Mouse (Mus musculus) retina, postnatal 7 days (tissue): ENCODE measurements around the gene Zfp811.

ENCODE experiments used
- DNase-seq: peaks from one replicate; pipeline ENCODE4 v3.0.0-alpha.2; 2012; ENCODE audit warnings: low read depth, low spot score

The Zfp811 gene

DNA sequence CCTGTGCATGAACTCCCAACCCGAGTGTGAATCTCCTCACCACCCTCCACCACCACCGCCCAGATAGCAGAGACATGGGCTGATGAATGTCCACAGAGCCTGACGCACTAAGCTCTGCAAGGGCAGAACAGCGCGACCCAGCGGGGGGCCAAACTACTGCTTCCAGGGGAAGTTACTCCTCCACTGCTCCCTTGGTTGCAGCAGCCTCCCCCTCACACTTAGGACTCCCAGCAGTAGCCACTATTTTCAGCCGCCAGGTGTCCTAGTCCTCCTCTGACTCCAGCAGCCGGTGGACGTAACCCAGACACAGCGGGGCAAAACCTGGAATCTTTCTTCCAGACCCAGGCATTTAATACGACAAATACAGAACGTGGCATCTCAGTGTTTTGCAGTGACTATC is 56.1 kb downstream of the Zfp811 start:
- DNase-seq = no peak

DNA sequence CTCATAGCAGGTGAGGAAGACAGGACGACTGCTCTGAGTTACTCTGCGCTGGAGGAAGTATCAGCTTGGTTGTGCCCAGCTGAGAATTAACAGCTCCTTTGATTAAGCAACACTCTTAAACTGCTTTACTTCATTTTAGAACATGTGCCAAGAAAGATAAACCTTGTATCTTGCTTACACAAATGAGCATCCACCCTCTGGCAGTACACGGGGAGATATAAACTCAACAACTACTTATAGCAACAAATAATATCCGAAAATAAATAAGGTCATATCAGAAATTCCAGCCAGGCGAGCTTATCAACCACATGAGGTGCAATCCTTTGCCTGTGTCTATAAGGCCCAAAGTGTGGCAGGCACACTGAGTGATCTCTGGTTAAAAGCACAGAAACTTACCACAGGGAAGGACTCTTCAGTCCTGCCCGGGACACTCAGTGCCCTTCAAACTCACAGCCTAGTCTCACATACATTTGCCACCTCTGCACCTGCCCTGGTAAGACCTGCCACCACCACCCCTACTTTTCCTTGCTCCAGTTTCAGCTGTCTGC is 56.8 kb downstream of the Zfp811 start:
- DNase-seq = no peak

DNA sequence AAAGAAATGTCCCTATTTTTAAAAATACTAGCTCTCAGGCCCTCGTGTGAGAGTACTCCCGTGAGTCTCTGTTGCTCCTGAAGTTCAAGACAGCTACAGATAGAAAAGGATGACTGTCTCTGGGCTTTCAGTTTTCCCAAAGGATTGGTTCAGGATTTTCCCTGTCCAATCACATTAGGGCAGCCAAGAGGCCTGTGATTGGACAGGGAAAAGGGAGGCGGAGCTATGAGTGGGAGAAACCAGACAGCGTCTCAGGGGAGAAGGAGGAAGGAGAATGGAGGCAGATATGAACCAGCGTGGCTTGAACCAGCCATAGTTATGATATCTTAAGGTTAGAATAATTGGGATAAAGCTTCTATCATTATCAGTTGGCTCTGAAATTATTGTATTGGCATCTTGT is 59.1 kb downstream of the Zfp811 start:
- no peak for DNase-seq
